Mouse (Mus musculus): ENCODE measurements at regions not wholly inside any gene's neighbourhood (a gene's known extent, or its start where the extent isn't known, plus 50 kb on each side); places are given as distances from the start of the nearest gene placed in this dataset.
A peak's percentile ranks its signal among the peaks of the same experiment; 100 is the strongest.

- 12% methylated on average over 4 of the region's 4 CpGs for WGBS
- Histone ChIP-seq H3K9me3 (replicated peaks) (no peaks in the 10 kb centered on the region), H3K9ac (no peak overlapping the region), H3K4me1 (no peaks in the 10 kb centered on the region), H3K27me3 (no peaks in the 10 kb centered on the region), H3K4me2 (no peak overlapping the region), H3K27ac (no peak overlapping the region), H3K4me3 (replicated peaks) (no peak overlapping the region), H3K36me3 (no peaks in the 10 kb centered on the region)
- ATAC-seq (replicated peaks; ENCODE audit: low FRiP score): 0 out of 2 replicates have a peak, but pooled peaks have one; percentile 66
These were observed 114.3 kb downstream of the Rab38 start for GRCm38 (mm10) chr7:88544393-88544792.

- WGBS: 68% methylated on average over 5 of the region's 5 CpGs
- Histone ChIP-seq H3K4me1 (no peaks in the 10 kb centered on the region), H3K27ac (no peak overlapping the region), H3K36me3 (no peaks in the 10 kb centered on the region), H3K9ac (no peak overlapping the region), H3K27me3 (no peaks in the 10 kb centered on the region), H3K4me2 (no peak overlapping the region), H3K9me3 (replicated peaks) (no peaks in the 10 kb centered on the region), H3K4me3 (replicated peaks) (no peak overlapping the region)
- no peak for ATAC-seq (replicated peaks; ENCODE audit: low FRiP score)
These were observed 115.0 kb downstream of the Rab38 start for GRCm38 (mm10) chr7:88544976-88545654.

- H3K36me3 ChIP-seq: no peaks in the 10 kb centered on the region
- WGBS: 83% methylated on average over 1 of the region's 1 CpGs
- no peaks in the 10 kb centered on the region for H3K27me3 ChIP-seq
- H3K4me1 ChIP-seq: no peaks in the 10 kb centered on the region
- no peak overlapping the region for H3K27ac ChIP-seq
- no peak overlapping the region for H3K4me3 ChIP-seq (replicated peaks)
- no peaks in the 10 kb centered on the region for H3K9me3 ChIP-seq (replicated peaks)
- no peak overlapping the region for H3K4me2 ChIP-seq
- no peak overlapping the region for H3K9ac ChIP-seq
- ATAC-seq (replicated peaks; ENCODE audit: low FRiP score): no peak
These were observed 145.0 kb downstream of the Rab38 start for GRCm38 (mm10) chr7:88575073-88575472.

GRCm38 (mm10) chr7:88600781-88601180, 170.7 kb downstream of the Rab38 start:
- H3K9me3 ChIP-seq (replicated peaks): no peaks in the 10 kb centered on the region
- H3K27ac ChIP-seq: no peak overlapping the region
- no peaks in the 10 kb centered on the region for H3K36me3 ChIP-seq
- WGBS: 76% methylated on average over 1 of the region's 1 CpGs
- no peak overlapping the region for H3K9ac ChIP-seq
- no peak overlapping the region for H3K4me2 ChIP-seq
- no peak for ATAC-seq (replicated peaks; ENCODE audit: low FRiP score)
- H3K27me3 ChIP-seq: no peaks in the 10 kb centered on the region
- H3K4me1 ChIP-seq: no peaks in the 10 kb centered on the region
- no peak overlapping the region for H3K4me3 ChIP-seq (replicated peaks)
